Mouse (Mus musculus): Measurements from ENCODE around the gene Odc1. TPM values are rescaled to one million over a fixed set of nuclear protein-coding genes. Genes with fewer than 3 reads are reported as not detected.

Odc1 gene
- 113 TPM in 2 replicates for polyA plus RNA-seq (2015; fragmentation: Nextera tagmentation; extraction: Ambion mirVana)

- under 1% methylated on average over 74 of the region's 98 CpGs for WGBS
- peak within 1 kb of the TSS; percentile 95 for H3K4me3 ChIP-seq (ENCODE audit: low read length)
- no peaks in the 10 kb centered on the region for H3K27me3 ChIP-seq (ENCODE audit: control insufficient read depth, insufficient read depth, low read length)
- H3K9ac ChIP-seq (ENCODE audit: low read length): peak within 1 kb of the TSS; percentile 93
- peak within 1 kb of the TSS; percentile 83 for H3K4me2 ChIP-seq (ENCODE audit: low read depth, low read length)
- peak; percentile 97 for ATAC-seq (replicated peaks; ENCODE audit: extremely low read depth, insufficient read depth, low FRiP score)
- H3K27ac ChIP-seq (ENCODE audit: low read length): peak within 1 kb of the TSS; percentile 89
- peaks cover 5% of the 10 kb centered on the region; the same call in 1 of the 2 replicates for H3K4me1 ChIP-seq (ENCODE audit: control insufficient read depth, insufficient read depth, low read length)
- H3K36me3 ChIP-seq (ENCODE audit: control insufficient read depth, insufficient read depth): peaks cover 20% of the 10 kb centered on the region
- H3K9me3 ChIP-seq (replicated peaks; ENCODE audit: control insufficient read depth, low read length): no peaks in the 10 kb centered on the region
Measured at GRCm38 (mm10) chr12:17544209-17545106, at the start of gene Odc1. TSS of gene Odc1 (plus strand) at chr12:17544794.

GRCm38 (mm10) chr12:17494809-17495208, 49.8 kb upstream of the Odc1 start:
- no peak overlapping the region for H3K4me3 ChIP-seq (ENCODE audit: low read length)
- 42% methylated on average over 4 of the region's 4 CpGs for WGBS
- no peak for ATAC-seq (replicated peaks; ENCODE audit: extremely low read depth, insufficient read depth, low FRiP score)

GRCm38 (mm10) chr12:17495858-17496451, 48.6 kb upstream of the Odc1 start:
- Histone ChIP-seq H3K9me3 (replicated peaks; ENCODE audit: control insufficient read depth, low read length) (no peaks in the 10 kb centered on the region), H3K4me1 (ENCODE audit: control insufficient read depth, insufficient read depth, low read length) (peaks cover 9% of the 10 kb centered on the region), H3K27ac (ENCODE audit: low read length) (no peak overlapping the region), H3K9ac (ENCODE audit: low read length) (no peak overlapping the region), H3K27me3 (ENCODE audit: control insufficient read depth, insufficient read depth, low read length) (no peaks in the 10 kb centered on the region), H3K4me2 (ENCODE audit: low read depth, low read length) (peak overlapping the region; percentile 17), H3K4me3 (ENCODE audit: low read length) (no peak overlapping the region), H3K36me3 (ENCODE audit: control insufficient read depth, insufficient read depth) (no peaks in the 10 kb centered on the region)
- WGBS: 6% methylated on average over 8 of the region's 8 CpGs
- peak; percentile 82 for ATAC-seq (replicated peaks; ENCODE audit: extremely low read depth, insufficient read depth, low FRiP score)

More at GRCm38 (mm10) chr12:17494809-17495208, 49.8 kb upstream of the Odc1 start:
- Histone ChIP-seq H3K9ac (ENCODE audit: low read length) (no peak overlapping the region), H3K36me3 (ENCODE audit: control insufficient read depth, insufficient read depth) (no peaks in the 10 kb centered on the region), H3K27me3 (ENCODE audit: control insufficient read depth, insufficient read depth, low read length) (no peaks in the 10 kb centered on the region), H3K9me3 (replicated peaks; ENCODE audit: control insufficient read depth, low read length) (no peaks in the 10 kb centered on the region), H3K4me2 (ENCODE audit: low read depth, low read length) (no peak overlapping the region), H3K4me1 (ENCODE audit: control insufficient read depth, insufficient read depth, low read length) (peaks cover 9% of the 10 kb centered on the region), H3K27ac (ENCODE audit: low read length) (no peak overlapping the region)

GRCm38 (mm10) chr12:17505620-17506074, 38.9 kb upstream of the Odc1 start:
- Histone ChIP-seq H3K4me3 (ENCODE audit: low read length) (no peak overlapping the region), H3K9ac (ENCODE audit: low read length) (no peak overlapping the region), H3K4me2 (ENCODE audit: low read depth, low read length) (no peak overlapping the region), H3K36me3 (ENCODE audit: control insufficient read depth, insufficient read depth) (no peaks in the 10 kb centered on the region), H3K4me1 (ENCODE audit: control insufficient read depth, insufficient read depth, low read length) (peaks cover 10% of the 10 kb centered on the region), H3K9me3 (replicated peaks; ENCODE audit: control insufficient read depth, low read length) (no peaks in the 10 kb centered on the region), H3K27ac (ENCODE audit: low read length) (no peak overlapping the region), H3K27me3 (ENCODE audit: control insufficient read depth, insufficient read depth, low read length) (no peaks in the 10 kb centered on the region)
- WGBS: 39% methylated on average over 2 of the region's 2 CpGs
- peak; percentile 43; the same call in 1 of the 2 replicates for ATAC-seq (replicated peaks; ENCODE audit: extremely low read depth, insufficient read depth, low FRiP score)

- Histone ChIP-seq H3K4me3 (ENCODE audit: low read length) (no peak overlapping the region), H3K9me3 (replicated peaks; ENCODE audit: control insufficient read depth, low read length) (no peaks in the 10 kb centered on the region), H3K27me3 (ENCODE audit: control insufficient read depth, insufficient read depth, low read length) (no peaks in the 10 kb centered on the region), H3K27ac (ENCODE audit: low read length) (no peak overlapping the region), H3K9ac (ENCODE audit: low read length) (no peak overlapping the region), H3K36me3 (ENCODE audit: control insufficient read depth, insufficient read depth) (no peaks in the 10 kb centered on the region), H3K4me1 (ENCODE audit: control insufficient read depth, insufficient read depth, low read length) (peaks cover 10% of the 10 kb centered on the region), H3K4me2 (ENCODE audit: low read depth, low read length) (no peak overlapping the region)
- peak; percentile 25; the same call in 1 of the 2 replicates for ATAC-seq (replicated peaks; ENCODE audit: extremely low read depth, insufficient read depth, low FRiP score)
- 32% methylated on average over 5 of the region's 5 CpGs for WGBS
Measured at GRCm38 (mm10) chr12:17506117-17506993, 38.2 kb upstream of the Odc1 start.

- Histone ChIP-seq H3K9ac (ENCODE audit: low read length) (no peak overlapping the region), H3K27me3 (ENCODE audit: control insufficient read depth, insufficient read depth, low read length) (no peaks in the 10 kb centered on the region), H3K4me2 (ENCODE audit: low read depth, low read length) (0 out of 2 replicates have a peak overlapping the region, but pooled peaks have one; percentile 4), H3K9me3 (replicated peaks; ENCODE audit: control insufficient read depth, low read length) (no peaks in the 10 kb centered on the region), H3K4me1 (ENCODE audit: control insufficient read depth, insufficient read depth, low read length) (peaks cover 10% of the 10 kb centered on the region), H3K4me3 (ENCODE audit: low read length) (no peak overlapping the region), H3K36me3 (ENCODE audit: control insufficient read depth, insufficient read depth) (no peaks in the 10 kb centered on the region), H3K27ac (ENCODE audit: low read length) (no peak overlapping the region)
- WGBS: 27% methylated on average over 13 of the region's 13 CpGs
- ATAC-seq (replicated peaks; ENCODE audit: extremely low read depth, insufficient read depth, low FRiP score): peak; percentile 62; the same call in 1 of the 2 replicates
Measured at GRCm38 (mm10) chr12:17506994-17507542, 37.5 kb upstream of the Odc1 start.

- Histone ChIP-seq H3K4me2 (ENCODE audit: low read depth, low read length) (no peak overlapping the region), H3K27me3 (ENCODE audit: control insufficient read depth, insufficient read depth, low read length) (no peaks in the 10 kb centered on the region), H3K9ac (ENCODE audit: low read length) (no peak overlapping the region), H3K9me3 (replicated peaks; ENCODE audit: control insufficient read depth, low read length) (no peaks in the 10 kb centered on the region), H3K36me3 (ENCODE audit: control insufficient read depth, insufficient read depth) (no peaks in the 10 kb centered on the region), H3K4me1 (ENCODE audit: control insufficient read depth, insufficient read depth, low read length) (peaks cover 10% of the 10 kb centered on the region), H3K27ac (ENCODE audit: low read length) (no peak overlapping the region), H3K4me3 (ENCODE audit: low read length) (no peak overlapping the region)
- no peak for ATAC-seq (replicated peaks; ENCODE audit: extremely low read depth, insufficient read depth, low FRiP score)
- 78% methylated on average over 1 of the region's 1 CpGs for WGBS
Measured at GRCm38 (mm10) chr12:17509310-17509709, 35.3 kb upstream of the Odc1 start.

- H3K36me3 ChIP-seq (ENCODE audit: control insufficient read depth, insufficient read depth): no peaks in the 10 kb centered on the region
- H3K9ac ChIP-seq (ENCODE audit: low read length): no peak overlapping the region
- no peaks in the 10 kb centered on the region for H3K27me3 ChIP-seq (ENCODE audit: control insufficient read depth, insufficient read depth, low read length)
- H3K27ac ChIP-seq (ENCODE audit: low read length): no peak overlapping the region
- no peak overlapping the region for H3K4me3 ChIP-seq (ENCODE audit: low read length)
- H3K9me3 ChIP-seq (replicated peaks; ENCODE audit: control insufficient read depth, low read length): no peaks in the 10 kb centered on the region
- H3K4me1 ChIP-seq (ENCODE audit: control insufficient read depth, insufficient read depth, low read length): peaks cover 10% of the 10 kb centered on the region
- no peak overlapping the region for H3K4me2 ChIP-seq (ENCODE audit: low read depth, low read length)
- ATAC-seq (replicated peaks; ENCODE audit: extremely low read depth, insufficient read depth, low FRiP score): no peak
- 33% methylated on average over 12 of the region's 12 CpGs for WGBS
Measured at GRCm38 (mm10) chr12:17510158-17510557, 34.4 kb upstream of the Odc1 start.

Measured in heart, embryonic 16.5 days (tissue).